Mouse (Mus musculus) liver, embryonic 14.5 days (tissue): ENCODE measurements around the gene Gusb.

Source experiments
- CTCF ChIP-seq: IDR thresholded peaks from 2 replicates; pipeline ENCODE4 v1.5.1; 2016; ENCODE audit warnings: antibody characterized with exemption, low read depth, control low read depth
- EP300 ChIP-seq: IDR thresholded peaks from 2 replicates; pipeline ENCODE4 v1.6.1; 2016; ENCODE audit warnings: antibody characterized with exemption, low read depth

DNA sequence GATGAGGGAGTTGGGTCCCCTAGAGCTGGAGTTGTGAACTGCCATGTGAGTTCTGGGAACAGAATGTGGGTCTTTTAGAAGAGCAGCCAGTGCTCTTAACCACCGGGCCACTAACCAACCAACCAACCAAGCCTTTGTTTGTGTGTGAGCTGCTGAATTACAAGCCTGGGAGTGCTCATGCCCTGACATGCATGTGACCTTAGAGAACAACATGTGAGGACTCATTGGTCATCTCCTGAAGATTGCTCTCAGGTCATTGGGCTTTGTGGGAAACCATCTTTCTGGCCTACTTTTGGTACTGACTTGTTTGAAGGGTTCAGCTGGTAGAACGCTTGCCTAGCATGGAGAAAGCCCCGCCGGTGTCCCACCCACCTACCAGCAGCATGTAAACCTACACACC, 6.9 kb upstream of the Gusb start:
- no peak for TF ChIP-seq CTCF
- TF ChIP-seq EP300 = no peak
